Mouse (Mus musculus) forelimb bud, embryonic 11.5 days (tissue): ENCODE data around the gene Cbx4.

Experiments
- DNase-seq: peaks from one replicate; pipeline ENCODE4 v3.0.0-alpha.2; 2012; ENCODE audit warnings: low read depth, low spot score

The Cbx4 gene

DNA sequence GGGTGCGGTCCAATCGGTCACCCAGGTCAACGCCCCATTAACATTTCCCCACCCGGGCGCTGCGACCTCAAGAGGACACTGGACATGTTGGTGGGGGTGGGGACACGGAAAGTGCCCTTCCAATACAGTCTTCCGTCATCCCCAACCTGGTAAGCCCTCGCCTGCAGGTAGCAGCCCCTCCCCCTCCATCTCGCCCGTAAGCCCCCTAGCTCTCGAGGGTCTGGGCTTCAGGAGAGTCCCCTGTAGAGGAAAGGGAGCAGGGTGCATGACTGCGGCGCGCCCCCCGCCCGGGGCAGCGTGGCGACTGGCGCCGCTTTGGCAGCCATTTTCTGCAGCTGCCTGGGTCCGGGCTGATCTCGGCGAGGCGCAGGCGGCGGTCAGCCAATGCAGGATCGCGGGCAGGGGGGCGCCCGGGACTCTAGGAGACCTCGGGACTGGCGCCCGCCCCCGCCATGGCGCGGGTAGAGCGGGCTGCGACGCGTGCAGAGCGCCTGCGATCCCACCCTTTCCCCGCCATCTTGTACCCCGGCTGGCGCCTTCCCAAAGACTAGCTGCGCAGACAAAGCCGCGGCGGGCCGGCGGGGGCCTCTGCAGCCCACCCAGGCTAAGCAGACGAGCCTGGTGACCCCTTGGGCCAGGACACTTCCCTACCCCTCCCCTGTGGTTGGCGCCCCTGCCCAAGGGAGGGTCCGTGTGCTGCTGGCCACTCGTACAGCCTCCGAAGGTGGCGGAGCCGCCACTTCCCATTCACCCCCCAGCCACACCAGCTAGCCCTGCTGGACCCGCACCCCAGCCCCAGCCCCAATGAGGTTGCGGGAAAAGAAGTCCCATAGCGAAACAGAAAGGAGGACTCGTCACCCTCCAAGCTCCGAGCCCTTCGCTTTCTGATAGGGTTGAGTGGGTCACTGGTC, 29.5 kb downstream of the Cbx4 start:
- DNase-seq, result no peak

DNA sequence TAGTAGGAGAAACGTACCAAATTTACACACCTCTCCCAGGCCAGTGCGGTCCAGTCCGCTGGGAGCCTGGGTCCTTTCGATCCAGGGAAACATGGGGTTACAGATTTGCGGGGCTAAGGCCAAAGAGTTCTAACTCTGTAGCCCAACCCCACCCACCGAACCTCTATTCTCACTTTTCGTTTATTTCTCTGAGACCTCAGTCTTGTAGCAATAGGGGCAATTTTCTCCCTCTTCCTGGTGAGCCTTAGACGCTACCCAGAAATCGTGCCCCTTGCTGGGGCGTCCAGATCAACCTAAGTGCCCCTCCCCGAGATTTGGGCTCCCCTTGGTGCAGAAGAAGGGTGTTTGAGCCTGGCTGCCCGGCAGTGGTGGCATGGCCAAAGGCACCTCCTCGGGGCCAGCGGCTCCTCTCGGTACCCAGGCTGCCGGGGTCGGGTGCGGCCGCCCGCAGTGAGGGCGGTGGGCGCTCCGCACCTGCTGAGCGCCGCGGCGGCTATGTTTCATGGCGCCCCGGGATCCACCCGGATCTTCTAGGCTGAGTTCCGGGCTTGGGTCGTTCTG, 30.4 kb downstream of the Cbx4 start:
- DNase-seq, result no peak

DNA sequence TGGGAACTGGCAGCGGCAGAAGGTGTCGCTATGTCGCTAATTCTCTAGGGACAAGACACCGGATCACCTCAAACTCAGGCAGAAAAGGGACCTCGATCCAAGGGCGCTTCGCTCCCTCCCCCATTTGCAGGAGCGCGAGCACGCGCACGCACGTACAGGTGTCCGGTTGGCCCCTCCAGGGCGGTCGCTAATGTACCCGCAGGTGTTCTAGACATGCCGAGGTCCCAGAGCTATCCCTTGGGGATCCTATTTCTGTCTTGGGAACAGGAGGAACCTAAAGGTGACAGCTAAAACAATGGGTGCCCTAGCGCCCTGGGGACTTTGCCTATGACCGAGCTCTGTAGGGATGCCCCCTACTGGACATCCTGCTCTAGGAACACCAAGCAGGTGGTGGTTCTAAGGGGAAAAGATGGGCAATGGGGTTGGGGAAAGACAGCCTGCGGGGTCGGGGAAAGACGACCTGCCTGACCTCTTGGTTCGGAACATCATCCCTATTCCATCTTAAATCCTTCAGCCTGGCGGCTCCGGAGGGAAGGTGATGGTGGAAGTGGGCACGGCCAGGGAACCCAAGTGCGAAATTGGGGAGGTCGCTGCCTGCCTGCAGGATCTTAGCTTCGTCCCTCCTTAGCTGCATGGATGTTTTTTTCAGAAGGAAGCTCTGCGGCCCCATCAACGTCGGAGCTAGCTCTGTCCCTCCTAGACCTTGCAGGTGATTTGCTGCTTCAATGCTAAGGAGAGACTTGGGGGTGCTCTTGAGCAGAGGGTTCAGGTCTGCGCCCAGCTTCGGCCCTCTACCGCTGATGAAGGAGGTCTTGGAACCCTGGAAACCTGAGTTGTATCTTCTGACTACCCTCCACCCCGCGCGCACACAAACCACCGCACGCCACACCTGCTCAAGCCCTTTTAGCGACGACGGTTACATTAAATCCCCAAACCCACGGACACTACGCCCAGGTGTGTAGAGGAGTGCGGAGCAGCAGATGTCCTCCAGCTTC, 31.4 kb downstream of the Cbx4 start:
- no peak for DNase-seq

GRCm38 (mm10) chr11:119053738-119054350, 32.2 kb downstream of the Cbx4 start:
- no peak for DNase-seq

DNA sequence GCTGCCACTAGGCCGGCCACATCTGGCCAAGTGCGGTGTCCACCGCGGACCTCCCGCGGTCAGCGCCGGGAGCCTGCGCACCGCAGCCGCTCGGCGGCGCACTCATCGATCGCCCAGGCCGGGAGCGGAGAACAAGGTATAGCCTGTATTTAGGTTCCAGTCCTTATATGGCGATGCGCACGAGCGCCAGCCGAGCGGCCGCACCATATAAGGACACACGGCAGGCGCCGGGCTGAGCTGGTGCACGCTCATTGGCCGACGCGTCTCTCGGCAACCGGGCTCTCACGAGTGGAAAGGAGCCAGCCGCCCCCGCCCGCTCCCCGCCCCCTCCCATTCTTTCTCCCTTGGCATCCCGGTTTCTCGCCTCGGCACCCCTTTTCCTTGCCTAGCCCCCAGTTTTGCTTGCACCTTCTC, 32.8 kb downstream of the Cbx4 start:
- peak; percentile 94 for DNase-seq

- no peak for DNase-seq
These were observed 33.3 kb downstream of the Cbx4 start for GRCm38 (mm10) chr11:119052661-119053256.

DNA sequence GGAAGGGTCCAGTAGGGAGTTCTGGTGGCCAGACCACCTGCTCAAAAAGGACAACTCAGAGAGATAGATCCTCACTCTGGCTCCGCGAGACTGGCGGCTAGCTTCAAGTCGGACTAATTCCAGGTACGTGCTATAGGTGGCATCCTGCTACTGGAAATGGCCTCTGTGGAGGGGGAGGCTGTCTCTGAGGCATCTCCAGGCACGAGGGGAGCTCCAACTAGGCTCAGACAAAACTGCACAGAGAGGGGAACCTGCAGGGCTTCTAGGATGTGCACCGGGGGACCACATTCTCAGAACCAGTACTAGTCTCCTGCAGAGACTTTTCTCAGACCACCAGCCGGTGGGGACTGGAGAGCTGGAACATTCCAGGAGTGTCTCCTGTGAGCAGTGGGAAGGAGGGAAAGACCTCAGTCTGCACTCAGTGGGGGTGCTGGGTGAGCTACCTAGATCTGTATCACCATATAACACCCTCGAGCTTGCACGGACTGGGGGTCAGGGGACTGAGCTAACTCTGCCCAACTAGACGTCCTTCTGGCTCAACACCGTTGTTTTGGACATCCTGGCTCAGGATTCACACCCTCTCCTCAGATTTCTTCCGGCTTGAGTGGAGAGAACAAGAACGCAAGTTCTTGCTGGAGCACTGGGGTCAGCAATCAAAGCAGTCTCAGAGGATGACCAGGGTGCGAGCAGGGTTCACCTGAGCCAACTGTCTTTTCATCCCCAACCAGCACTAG, 33.9 kb downstream of the Cbx4 start:
- no peak for DNase-seq

GRCm38 (mm10) chr11:119051426-119051825, 34.6 kb downstream of the Cbx4 start:
- no peak for DNase-seq

DNA sequence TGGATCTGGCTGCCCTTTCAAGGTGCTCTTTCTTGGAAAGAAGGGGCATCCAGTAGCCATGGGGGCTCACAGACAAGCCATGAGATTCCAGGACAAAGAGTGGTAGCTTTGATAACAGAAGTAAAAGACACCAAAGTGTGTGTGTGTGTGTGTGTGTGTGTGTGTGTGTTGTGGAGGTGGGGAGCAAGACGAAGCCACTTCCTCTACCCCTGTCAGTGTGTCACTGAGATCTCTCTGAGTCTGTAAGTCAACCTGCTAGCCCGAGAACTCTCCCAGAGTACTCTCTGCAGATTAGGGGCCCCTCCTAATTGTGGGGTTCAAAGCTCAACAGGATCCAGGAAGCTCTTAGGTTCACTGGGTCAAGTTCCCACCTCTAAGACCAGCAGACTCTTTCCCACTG, 35.7 kb downstream of the Cbx4 start:
- DNase-seq, result no peak

GRCm38 (mm10) chr11:119048133-119048510, 37.9 kb downstream of the Cbx4 start:
- no peak for DNase-seq

DNA sequence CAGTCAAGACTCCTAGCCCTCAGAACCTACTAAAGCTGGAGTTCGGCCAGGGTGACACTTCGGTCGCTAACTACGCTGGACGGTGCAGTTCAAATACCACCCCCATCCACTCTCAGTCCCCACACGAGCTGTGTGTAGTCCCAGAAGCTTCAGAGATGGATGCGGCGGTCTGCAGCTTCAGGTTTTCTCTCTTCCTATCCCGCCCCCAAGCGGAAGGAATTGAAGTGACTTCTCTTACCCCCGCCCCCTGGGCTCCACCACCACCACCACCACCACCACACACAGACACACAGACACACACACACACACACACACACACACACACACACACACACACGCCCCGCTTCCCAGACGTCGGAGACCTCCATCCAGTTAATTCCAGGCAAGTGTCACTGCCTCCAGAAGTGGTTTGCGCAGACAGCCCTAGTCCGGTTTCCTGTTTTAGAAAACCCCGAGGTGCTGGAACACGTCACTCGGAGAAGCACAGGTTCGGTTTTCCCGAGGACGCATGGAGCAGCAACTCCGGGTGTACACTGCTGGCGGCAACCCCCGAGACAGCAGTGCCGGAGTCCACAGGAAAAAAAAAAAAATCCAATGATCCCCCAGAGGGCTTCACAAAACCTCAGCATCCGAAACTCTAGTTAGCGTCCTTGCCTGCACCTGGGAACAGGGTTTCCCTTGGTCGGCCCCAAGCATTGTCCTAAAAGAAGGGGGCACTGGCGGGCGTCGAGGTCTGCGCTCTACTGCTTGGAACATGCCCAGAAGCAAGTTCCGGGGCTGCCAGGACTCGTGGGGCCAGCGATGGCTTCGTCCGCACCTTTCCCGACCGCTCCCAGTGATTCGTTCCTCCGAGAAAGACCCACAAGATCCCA, 38.5 kb downstream of the Cbx4 start:
- DNase-seq, result no peak

DNA sequence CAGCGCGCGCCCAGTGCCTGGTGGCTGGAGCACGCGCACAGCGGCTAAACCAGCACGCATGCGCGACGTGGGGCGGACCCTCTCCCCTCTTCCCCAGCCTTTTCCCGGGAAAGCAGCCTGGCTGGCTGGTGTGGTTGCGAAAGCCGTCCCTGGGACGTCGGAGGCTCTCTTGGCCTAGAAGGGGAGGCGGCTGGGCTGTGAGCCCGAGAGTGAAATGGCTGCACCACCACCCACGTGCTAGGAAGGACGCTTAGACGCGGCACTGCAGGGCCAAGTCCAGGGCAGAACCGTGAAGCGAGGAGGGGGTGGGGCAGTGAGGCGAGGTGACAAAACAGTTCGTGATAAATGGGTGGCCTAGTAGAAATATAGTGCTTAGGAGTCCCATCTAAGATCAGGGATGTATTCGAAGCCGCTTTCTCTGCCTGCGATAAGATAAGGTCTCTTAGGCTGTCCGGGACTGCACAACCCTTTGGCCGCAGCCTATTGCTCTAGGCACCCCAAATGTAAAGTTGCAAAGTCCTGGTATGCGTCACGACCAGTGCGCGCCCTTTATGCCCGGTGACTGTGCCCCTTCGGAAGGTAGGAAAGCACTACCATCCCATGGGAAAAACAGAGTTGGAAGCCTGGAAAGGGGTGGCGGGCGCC, 39.3 kb downstream of the Cbx4 start:
- DNase-seq, result no peak

- DNase-seq, result no peak
These were observed 41.3 kb downstream of the Cbx4 start for GRCm38 (mm10) chr11:119044551-119045337.

DNA sequence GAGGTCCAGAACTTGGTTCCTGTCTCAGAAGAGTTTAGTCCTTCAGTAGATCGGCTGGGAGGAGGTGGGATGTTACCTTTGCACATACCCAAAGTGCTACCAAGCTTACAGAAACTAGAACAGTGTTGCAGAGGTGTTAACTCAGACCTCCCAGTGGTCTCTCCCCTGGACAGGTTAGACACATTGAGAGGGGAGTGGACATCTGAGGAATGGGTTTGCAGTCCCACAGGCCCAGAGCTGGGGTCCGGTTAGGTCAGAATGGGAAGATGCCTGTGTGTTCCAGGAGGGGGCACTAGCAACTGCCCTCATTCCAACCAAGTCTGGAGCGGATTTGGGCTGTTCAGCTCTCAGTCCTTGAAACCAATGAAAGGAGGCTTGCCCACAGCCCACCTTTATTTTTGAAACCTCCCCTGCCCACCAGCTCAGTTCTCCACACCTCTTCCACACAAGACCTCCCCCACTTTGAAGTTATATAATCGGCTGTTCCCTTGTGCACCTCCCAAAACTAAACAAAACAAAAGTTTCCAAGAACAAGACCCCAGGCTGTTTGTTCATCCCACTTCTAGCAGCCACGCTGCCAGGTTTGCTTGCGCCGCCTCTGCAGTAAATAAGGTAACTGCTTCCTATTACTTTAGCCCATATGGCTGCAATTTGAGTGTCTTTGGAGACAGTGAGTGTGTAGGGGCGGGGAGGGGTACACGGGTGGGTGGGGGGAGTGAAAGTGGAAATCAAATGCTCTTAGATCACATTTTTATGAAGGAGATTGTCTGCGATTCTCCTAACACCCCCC, 42.1 kb downstream of the Cbx4 start:
- DNase-seq, result no peak

- DNase-seq, result no peak
These were observed 42.8 kb downstream of the Cbx4 start for GRCm38 (mm10) chr11:119043273-119043540.

DNA sequence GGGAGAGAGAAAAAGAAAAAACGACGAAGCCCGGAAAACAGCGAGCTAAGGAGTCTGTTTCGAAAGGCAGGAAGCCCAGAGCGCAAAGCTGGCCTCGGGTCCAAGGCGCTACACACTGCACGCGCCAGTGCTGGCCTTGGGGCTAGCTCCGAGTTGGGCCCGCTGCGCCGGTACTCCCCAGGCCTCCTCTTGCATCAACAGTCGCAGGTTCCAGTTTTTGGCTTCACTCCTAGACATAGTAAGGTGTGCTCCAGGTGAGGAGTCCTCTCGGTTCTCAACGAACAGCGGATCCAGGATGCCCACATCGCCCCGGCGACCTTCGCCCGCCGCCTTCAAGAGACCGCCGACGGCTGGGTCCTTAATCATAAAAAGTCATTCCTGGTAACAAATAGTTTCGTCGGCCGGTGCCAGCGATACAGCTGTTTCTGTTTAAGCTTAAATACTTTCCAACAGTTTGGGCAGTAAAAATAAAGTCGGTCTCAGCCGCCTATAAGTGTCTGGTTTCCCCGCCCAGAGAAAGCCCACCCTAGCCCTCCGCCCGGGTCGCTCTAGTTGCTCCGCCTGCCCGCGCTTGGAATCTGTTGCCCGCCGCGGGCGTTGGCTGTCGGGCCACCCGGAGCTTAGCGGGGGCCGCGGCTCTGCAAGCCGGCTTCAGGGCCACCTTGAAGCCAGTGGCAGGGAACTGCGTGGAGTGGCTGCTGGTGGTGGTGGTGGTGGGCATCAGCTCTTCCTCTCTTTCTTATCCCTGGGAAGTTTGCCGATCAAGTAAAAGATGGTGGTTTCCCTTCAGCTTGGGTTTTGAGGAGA, 43.4 kb downstream of the Cbx4 start:
- DNase-seq, result peak; percentile 84
